Mouse (Mus musculus) stomach, embryonic 16.5 days (tissue): ENCODE measurements around the gene Metrnl. TPM values are rescaled to one million over a fixed set of nuclear protein-coding genes. Genes with fewer than 3 reads are reported as not detected.

Experiments used
- ATAC-seq: fragments of 200-750 bp; cut with Nextera tagmentation; 2 replicates; pipeline ENCODE4 v1.8.0; 2017; ENCODE audit warnings: moderate number of reproducible peaks, moderate TSS enrichment; ENCODE audit not compliant: insufficient read depth, low FRiP score
- H3K27ac ChIP-seq: fragments of 300-500 bp; sonication (generic); 2 replicates; pipeline ENCODE4 v1.5.1; 2014; ENCODE audit warnings: low read length
- H3K27me3 ChIP-seq: fragments of 300-500 bp; sonication (generic); 2 replicates; pipeline ENCODE4 v1.6.1; 2014; ENCODE audit warnings: low read length, control low read depth, mixed read lengths; ENCODE audit not compliant: control insufficient read depth, insufficient read depth
- H3K36me3 ChIP-seq: fragments of 300-500 bp; sonication (generic); 2 replicates; pipeline ENCODE4 v1.6.1; 2014; ENCODE audit warnings: low read length; ENCODE audit not compliant: control insufficient read depth, insufficient read depth
- H3K4me1 ChIP-seq: fragments of 300-500 bp; sonication (generic); 2 replicates; pipeline ENCODE4 v1.6.1; 2014; ENCODE audit warnings: low read length, control low read depth, mixed read lengths; ENCODE audit not compliant: control insufficient read depth, insufficient read depth
- H3K4me2 ChIP-seq: fragments of 300-500 bp; sonication (generic); 2 replicates; pipeline ENCODE4 v1.6.1; 2014; ENCODE audit warnings: low read depth, low read length, mixed read lengths
- H3K4me3 ChIP-seq: fragments of 300-500 bp; sonication (generic); replicated peaks from 2 replicates; pipeline ENCODE4 v1.5.1; 2014; ENCODE audit warnings: mild to moderate bottlenecking, low read length
- H3K9ac ChIP-seq: fragments of 300-500 bp; sonication (generic); 2 replicates; pipeline ENCODE4 v1.6.1; 2014; ENCODE audit warnings: low read length
- H3K9me3 ChIP-seq: fragments of 300-500 bp; sonication (generic); replicated peaks from 2 replicates; pipeline ENCODE4 v1.6.1; 2016; ENCODE audit warnings: low read length, control low read depth; ENCODE audit not compliant: control insufficient read depth
- WGBS: fragments of 180-500 bp; shearing (Covaris S2); extraction: QIAGEN DNeasy Blood & Tissue Kit; methylation state at CpG from one replicate; pipeline ENCODE4 v1.1.7; 2014; 5-methylcytosine and 5-hydroxymethylcytosine counted together
- polyA plus RNA-seq: library from polyadenylated mRNA; unstranded; fragments of >200 nt; fragmentation: Nextera tagmentation; extraction: Ambion mirVana; gene quantifications from 2 replicates; pipeline ENCODE4 v1.2.1, GENCODE M21; 2015

The Metrnl gene
- polyA plus RNA-seq: 38.5 and 48.1 TPM in 2 replicates

GRCm38 (mm10) chr11:121701244-121701643 is at the start of gene Metrnl:
Gene Metrnl (plus strand): TSS chr11:121701544.
- peak within 1 kb of the TSS; percentile 81 for H3K4me3 ChIP-seq
- H3K4me1 ChIP-seq: peaks cover 27% of the 10 kb centered on the region
- WGBS: 88% methylated on average over 5 of the region's 5 CpGs
- no peaks in the 10 kb centered on the region for H3K9me3 ChIP-seq
- H3K4me2 ChIP-seq: peak within 1 kb of the TSS; percentile 97
- ATAC-seq: no peak
- peak within 1 kb of the TSS; percentile 75 for H3K27ac ChIP-seq
- no peaks in the 10 kb centered on the region for H3K36me3 ChIP-seq
- no peaks in the 10 kb centered on the region for H3K27me3 ChIP-seq
- H3K9ac ChIP-seq: peak within 1 kb of the TSS; percentile 83

DNA sequence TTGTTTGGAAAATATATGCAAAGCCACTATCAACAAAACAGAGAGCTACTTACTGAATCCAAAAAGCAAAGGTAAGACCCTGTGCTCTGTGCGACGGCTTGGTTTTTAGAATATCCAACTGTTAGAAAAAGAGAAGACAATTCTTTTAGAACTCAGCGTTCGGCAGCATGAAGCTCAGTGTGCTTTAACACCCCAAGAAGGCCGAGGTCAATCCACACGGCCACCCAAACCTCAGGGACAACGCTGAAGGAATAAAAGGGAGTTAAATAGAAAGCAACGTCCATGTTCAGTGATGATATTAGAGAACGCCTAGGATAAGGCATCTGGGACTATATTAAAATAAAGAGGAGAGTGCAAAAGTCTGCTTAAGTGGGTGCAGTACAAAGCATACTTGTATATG is 49.8 kb upstream of the Metrnl start:
- Histone ChIP-seq H3K9ac (no peak overlapping the region), H3K9me3 (no peaks in the 10 kb centered on the region), H3K4me1 (no peaks in the 10 kb centered on the region), H3K36me3 (no peaks in the 10 kb centered on the region), H3K4me3 (no peak overlapping the region), H3K27ac (no peak overlapping the region), H3K4me2 (no peak overlapping the region), H3K27me3 (no peaks in the 10 kb centered on the region)
- 92% methylated on average over 9 of the region's 9 CpGs for WGBS
- no peak for ATAC-seq

GRCm38 (mm10) chr11:121651983-121652382 is 49.4 kb upstream of the Metrnl start:
- ATAC-seq: no peak
- Histone ChIP-seq H3K27me3 (no peaks in the 10 kb centered on the region), H3K36me3 (no peaks in the 10 kb centered on the region), H3K27ac (no peak overlapping the region), H3K4me1 (no peaks in the 10 kb centered on the region), H3K9me3 (no peaks in the 10 kb centered on the region), H3K4me2 (no peak overlapping the region), H3K9ac (no peak overlapping the region), H3K4me3 (no peak overlapping the region)
- WGBS: 87% methylated on average over 5 of the region's 5 CpGs

DNA sequence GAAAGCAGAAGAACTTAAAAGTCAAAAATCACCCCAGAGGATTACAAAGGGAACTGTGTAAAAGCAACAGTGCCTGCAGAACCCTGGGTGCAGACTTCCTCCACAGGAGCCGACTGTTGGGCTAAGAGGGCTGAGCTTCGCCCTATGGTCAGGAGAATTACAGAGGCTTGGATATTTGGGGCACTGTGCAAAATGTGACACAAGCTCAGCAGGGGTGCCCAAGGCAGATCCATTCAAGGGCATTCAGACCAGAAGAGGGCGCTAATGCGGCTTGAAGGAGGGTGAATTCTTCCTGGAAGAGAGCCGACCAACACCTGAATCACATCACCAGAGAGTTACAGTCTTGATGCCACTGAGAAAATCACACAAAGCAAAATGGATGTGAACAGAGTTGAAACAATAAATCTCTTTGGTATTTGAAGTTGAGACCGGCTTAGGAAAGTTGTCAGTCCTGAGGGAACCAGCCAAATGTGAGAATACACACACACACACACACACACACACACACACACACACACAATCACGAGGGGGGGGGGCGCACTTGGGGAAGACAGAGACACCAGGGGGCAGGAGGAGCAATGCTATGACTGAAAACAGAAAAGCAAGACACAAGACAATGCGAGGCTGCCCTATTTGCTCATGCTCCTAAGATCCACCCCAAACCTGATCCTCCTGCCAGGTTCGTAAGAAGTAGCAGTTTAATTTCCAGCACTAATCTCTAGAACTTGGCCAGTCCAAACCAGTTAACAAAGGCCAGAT is 48.6 kb upstream of the Metrnl start:
- no peaks in the 10 kb centered on the region for H3K27me3 ChIP-seq
- 45% methylated on average over 10 of the region's 10 CpGs for WGBS
- H3K27ac ChIP-seq: no peak overlapping the region
- H3K4me1 ChIP-seq: no peaks in the 10 kb centered on the region
- ATAC-seq: no peak
- no peak overlapping the region for H3K4me3 ChIP-seq
- H3K36me3 ChIP-seq: no peaks in the 10 kb centered on the region
- no peak overlapping the region for H3K9ac ChIP-seq
- no peak overlapping the region for H3K4me2 ChIP-seq
- H3K9me3 ChIP-seq: no peaks in the 10 kb centered on the region

GRCm38 (mm10) chr11:121653631-121654030 is 47.7 kb upstream of the Metrnl start:
- WGBS: 66% methylated on average over 4 of the region's 4 CpGs
- Histone ChIP-seq H3K9ac (no peak overlapping the region), H3K36me3 (no peaks in the 10 kb centered on the region), H3K4me1 (no peaks in the 10 kb centered on the region), H3K27ac (no peak overlapping the region), H3K4me3 (no peak overlapping the region), H3K9me3 (no peaks in the 10 kb centered on the region), H3K27me3 (no peaks in the 10 kb centered on the region), H3K4me2 (no peak overlapping the region)
- no peak for ATAC-seq

DNA sequence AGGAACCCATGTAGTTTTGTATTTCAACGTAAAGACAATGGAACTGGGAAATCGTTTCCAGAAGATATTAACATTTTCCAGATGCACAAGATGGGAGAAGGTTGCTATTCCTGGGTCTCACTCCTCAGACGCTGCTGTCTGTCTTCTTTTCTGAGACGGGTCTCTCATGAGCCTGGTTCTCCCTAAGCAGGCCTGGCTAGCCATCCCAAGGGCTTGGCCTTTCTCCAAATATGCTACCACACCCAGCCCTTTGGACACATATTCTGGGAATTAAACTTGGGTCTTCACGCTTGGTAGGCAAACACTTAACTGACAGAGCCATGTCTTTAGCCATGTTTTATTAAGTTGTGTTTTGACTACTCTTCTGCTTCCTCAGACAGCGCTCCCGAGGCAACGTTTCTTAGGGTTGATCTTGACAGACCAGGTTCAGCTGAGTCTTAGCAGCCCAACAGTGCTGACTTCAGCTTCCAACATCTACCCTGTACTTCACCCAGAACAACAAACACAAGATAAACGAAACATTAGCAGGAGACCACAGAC is 46.9 kb upstream of the Metrnl start:
- no peak overlapping the region for H3K4me2 ChIP-seq
- no peaks in the 10 kb centered on the region for H3K4me1 ChIP-seq
- WGBS: 58% methylated on average over 9 of the region's 9 CpGs
- no peak for ATAC-seq
- H3K27me3 ChIP-seq: no peaks in the 10 kb centered on the region
- peak overlapping the region; percentile 44; the same call in 1 of the 2 replicates for H3K27ac ChIP-seq
- no peak overlapping the region for H3K4me3 ChIP-seq
- H3K9me3 ChIP-seq: no peaks in the 10 kb centered on the region
- H3K9ac ChIP-seq: no peak overlapping the region
- H3K36me3 ChIP-seq: no peaks in the 10 kb centered on the region

GRCm38 (mm10) chr11:121655166-121655806 is 46.1 kb upstream of the Metrnl start:
- no peak for ATAC-seq
- Histone ChIP-seq H3K4me2 (no peak overlapping the region), H3K9me3 (no peaks in the 10 kb centered on the region), H3K4me1 (no peaks in the 10 kb centered on the region), H3K36me3 (0 out of 2 replicates have a peak, but pooled peaks cover 2% of the 10 kb centered on the region), H3K4me3 (no peak overlapping the region), H3K9ac (no peak overlapping the region), H3K27me3 (no peaks in the 10 kb centered on the region), H3K27ac (no peak overlapping the region)
- 69% methylated on average over 6 of the region's 6 CpGs for WGBS

DNA sequence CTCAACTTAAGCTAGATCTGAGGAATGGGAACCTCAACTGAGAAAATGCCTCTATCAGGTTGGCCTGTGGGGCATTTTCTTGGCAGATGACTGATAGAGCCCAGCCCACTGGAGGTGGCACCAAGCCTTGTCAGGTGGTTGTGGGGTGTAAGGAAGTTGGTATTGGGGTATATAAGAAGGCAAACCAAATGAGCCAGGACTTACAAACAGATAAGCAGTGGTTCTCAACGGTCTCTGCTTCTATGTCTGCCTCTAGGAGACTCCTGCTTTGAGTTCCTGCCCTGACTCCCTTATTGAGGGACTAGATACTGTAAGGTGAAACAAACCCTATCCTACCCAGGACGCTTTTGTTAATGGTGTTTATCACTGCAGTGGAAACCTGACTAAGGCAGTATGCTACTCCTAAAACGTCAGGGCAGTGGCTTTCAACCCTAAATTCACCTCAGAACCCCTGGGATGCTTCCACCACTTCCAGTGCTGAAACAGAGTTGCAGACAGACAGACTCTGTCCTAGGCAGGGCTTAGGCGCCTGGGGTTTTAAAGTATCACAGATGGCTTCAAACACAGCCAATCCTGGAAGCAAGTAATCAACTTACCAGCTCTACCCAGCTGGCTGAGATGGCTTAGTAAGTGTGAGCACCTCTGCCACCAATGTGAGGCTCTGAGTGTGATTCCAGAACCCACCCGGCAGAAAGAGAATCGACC is 45.4 kb upstream of the Metrnl start:
- Histone ChIP-seq H3K27me3 (no peaks in the 10 kb centered on the region), H3K4me3 (no peak overlapping the region), H3K9me3 (no peaks in the 10 kb centered on the region), H3K4me2 (no peak overlapping the region), H3K4me1 (no peaks in the 10 kb centered on the region), H3K36me3 (0 out of 2 replicates have a peak, but pooled peaks cover 2% of the 10 kb centered on the region), H3K27ac (no peak overlapping the region), H3K9ac (no peak overlapping the region)
- no peak for ATAC-seq
- WGBS: 80% methylated on average over 6 of the region's 6 CpGs

DNA sequence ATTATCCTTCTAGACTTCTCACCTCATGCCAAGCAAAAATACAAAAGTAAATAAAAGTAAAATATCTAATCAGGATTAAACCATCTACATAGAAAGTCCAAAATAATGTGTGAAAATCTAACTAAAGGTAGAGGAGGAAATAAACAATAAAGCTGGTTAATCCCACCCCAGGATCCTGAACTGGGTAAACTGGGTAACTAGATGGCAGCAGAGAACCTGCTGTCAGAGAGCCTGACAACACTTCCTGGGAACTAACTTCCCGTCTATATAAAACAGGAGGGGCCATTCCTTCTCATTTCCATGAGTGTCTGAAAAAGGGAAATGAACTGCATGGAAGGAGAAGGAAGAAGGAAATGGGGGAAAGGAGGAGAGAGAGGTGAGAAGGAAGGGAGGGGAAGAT is 43.2 kb upstream of the Metrnl start:
- H3K27ac ChIP-seq: no peak overlapping the region
- H3K36me3 ChIP-seq: 0 out of 2 replicates have a peak, but pooled peaks cover 2% of the 10 kb centered on the region
- ATAC-seq: no peak
- no peak overlapping the region for H3K9ac ChIP-seq
- no peak overlapping the region for H3K4me3 ChIP-seq
- no peaks in the 10 kb centered on the region for H3K27me3 ChIP-seq
- no peaks in the 10 kb centered on the region for H3K9me3 ChIP-seq
- 38% methylated on average over 1 of the region's 1 CpGs for WGBS
- no peak overlapping the region for H3K4me2 ChIP-seq
- no peaks in the 10 kb centered on the region for H3K4me1 ChIP-seq
